Mouse (Mus musculus): ENCODE results near the gene Gdf3. TPM values are rescaled to one million over a fixed set of nuclear protein-coding genes. Genes with fewer than 3 reads are reported as not detected.

Gene Gdf3
- total RNA-seq, 1 experiment from 2014 or later: not detected

- peak; percentile 57 for DNase-seq
Measured at GRCm38 (mm10) chr6:122562463-122562862, 47.4 kb downstream of the Gdf3 start.

- no peak for DNase-seq
Measured at GRCm38 (mm10) chr6:122561005-122561404, 48.9 kb downstream of the Gdf3 start.

- DNase-seq: peak; percentile 82
Measured at GRCm38 (mm10) chr6:122560427-122560826, 49.5 kb downstream of the Gdf3 start.

- peak; percentile 75 for DNase-seq
Measured at GRCm38 (mm10) chr6:122556959-122557561, 52.8 kb downstream of the Gdf3 start.

Other genes with a start within 250 kb of the Gdf3 start
- 0.85 and 2.0 TPM in 2 replicates for gene Rimklb, start 111.3 kb downstream of the Gdf3 start, total RNA-seq (2021)
- gene Mfap5, start 104.2 kb downstream of the Gdf3 start, total RNA-seq (2021): 36.3 and 44.0 TPM in 2 replicates
- gene Aicda, start 56.3 kb downstream of the Gdf3 start, total RNA-seq (2021): not detected in 2 replicates
- gene Apobec1, start 7.6 kb downstream of the Gdf3 start, total RNA-seq (2021): 8.8 and 12.2 TPM in 2 replicates
- not detected in 2 replicates for gene Dppa3, start 16.3 kb upstream of the Gdf3 start, total RNA-seq (2021)
- not detected in 2 replicates for gene Nanog, start 97.4 kb upstream of the Gdf3 start, total RNA-seq (2021)
- 8.5 and 14.9 TPM in 2 replicates for gene Slc2a3, start 191.6 kb upstream of the Gdf3 start, total RNA-seq (2021)
- 21.0 and 21.3 TPM in 2 replicates for gene Foxj2, start 209.8 kb upstream of the Gdf3 start, total RNA-seq (2021)
- gene C3ar1, start 246.1 kb upstream of the Gdf3 start, total RNA-seq (2021): 1.4 and 2.1 TPM in 2 replicates

Data from adrenal gland, postnatal 14 days (tissue).